Mouse (Mus musculus): ENCODE measurements around the gene Rap1a.
A peak's percentile ranks its signal among the peaks of the same experiment; 100 is the strongest.

- TF ChIP-seq CTCF (IDR thresholded peaks at IDR 0.05; ENCODE audit: low read depth) (peak; percentile 70), EP300 (IDR thresholded peaks at IDR 0.05; ENCODE audit: low read depth) (peak; percentile 100)
Observed at GRCm38 (mm10) chr3:105687324-105688060, 113.6 kb downstream of the Rap1a start, which contains the start of gene Ddx20.

Measured in heart, postnatal 0 days (tissue).